Mouse (Mus musculus): ENCODE measurements around the gene Cpsf2. TPM values are rescaled to one million over a fixed set of nuclear protein-coding genes. Genes with fewer than 3 reads are reported as not detected.

Gene Cpsf2
- total and polyA plus RNA-seq, 3 experiments = 32.7 to 42.0 (median 34.6) TPM

GRCm38 (mm10) chr12:101971311-101971710 is 4.5 kb upstream of the Cpsf2 start:
- peaks cover 40% of the 10 kb centered on the region for H3K79me2 ChIP-seq (replicated peaks; ENCODE audit: control insufficient read depth, extremely low read depth, insufficient read depth, poor library complexity, severe bottlenecking)
- in situ Hi-C loops (cut with MboI; ENCODE audit: low pct_ligation_motif_present, low pct_unique_long_range_greater_than_20kb, low sequenced_read_pairs) (no loop called here), dilution Hi-C loops (cut with MboI; ENCODE audit: extremely low pct_ligation_motif_present, extremely low pct_unique_long_range_greater_than_20kb, low sequenced_read_pairs) (no loop called here)
- H3K27me3 ChIP-seq (replicated peaks) = no peaks in the 10 kb centered on the region
- peaks cover 6 to 45% of the 10 kb centered on the region in 2 experiments; a peak in 3 of 4 replicates for H3K4me1 ChIP-seq (ENCODE audit: control insufficient read depth in 1 of 2, insufficient read depth in 2 of 2)
- no peak overlapping the region for H3K4me3 ChIP-seq (replicated peaks in 1 of 3; ENCODE audit: low read depth in 2 of 3, low read length in 2 of 3, poor library complexity in 1 of 3)
- H3K9ac ChIP-seq (ENCODE audit: insufficient read depth, low read depth) = no peak overlapping the region
- TF ChIP-seq USF2 (conservative IDR thresholded peaks at IDR 0.05; ENCODE audit: low read depth, low read length) (no peak), RCOR1 (conservative IDR thresholded peaks at IDR 0.05; ENCODE audit: low read depth, low read length) (no peak), NELFE (IDR thresholded peaks at IDR 0.05; ENCODE audit: low read depth, low read length) (no peak), RAD21 (IDR thresholded peaks at IDR 0.05; ENCODE audit: low read depth, low read length) (no peak), MAZ (IDR thresholded peaks at IDR 0.05; ENCODE audit: low read depth, low read length) (no peak), JUN (IDR thresholded peaks at IDR 0.05; ENCODE audit: insufficient read depth, low read depth, low read length) (no peak), ETS1 (conservative IDR thresholded peaks at IDR 0.05; ENCODE audit: low read depth, low read length) (no peak), ZMIZ1 (IDR thresholded peaks at IDR 0.05; ENCODE audit: low read depth, low read length) (no peak), ZNF384 (IDR thresholded peaks at IDR 0.05; ENCODE audit: low read depth, low read length) (no peak), IRF4 (IDR thresholded peaks at IDR 0.05; ENCODE audit: low read depth, low read length) (no peak), GABPA (IDR thresholded peaks at IDR 0.05; ENCODE audit: insufficient replicate concordance, low read depth, low read length) (no peak), CHD2 (IDR thresholded peaks at IDR 0.05; ENCODE audit: low read length) (no peak), JUND (conservative IDR thresholded peaks at IDR 0.05; ENCODE audit: low read depth, low read length) (no peak), UBTF (IDR thresholded peaks at IDR 0.05; ENCODE audit: low read depth, low read length) (no peak)
- no peak overlapping the region for H3K27ac ChIP-seq (ENCODE audit: insufficient read depth, low read depth)
- peaks cover 22 to 55% of the 10 kb centered on the region in 2 experiments for H3K36me3 ChIP-seq (replicated peaks in 1 of 2; ENCODE audit: control insufficient read depth in 1 of 2, insufficient read depth in 1 of 2, low read length in 1 of 2)
- no peak for DNase-seq (ENCODE audit: extremely low read depth)
- no peaks in the 10 kb centered on the region for H3K9me3 ChIP-seq (replicated peaks; ENCODE audit: low read length)
- no peak overlapping the region for H3K4me2 ChIP-seq (ENCODE audit: insufficient read depth, low read depth, poor library complexity, severe bottlenecking)

- no peak for DNase-seq (ENCODE audit: extremely low read depth)
- H3K27ac ChIP-seq (ENCODE audit: insufficient read depth, low read depth) = peak overlapping the region; percentile 30
Observed at GRCm38 (mm10) chr12:101972230-101972629, 3.6 kb upstream of the Cpsf2 start.

More at GRCm38 (mm10) chr12:101972230-101972629, 3.6 kb upstream of the Cpsf2 start:
- Histone ChIP-seq H3K4me3 (replicated peaks in 1 of 3; ENCODE audit: low read depth in 2 of 3, low read length in 2 of 3, poor library complexity in 1 of 3) (no peak overlapping the region), H3K9me3 (replicated peaks; ENCODE audit: low read length) (no peaks in the 10 kb centered on the region), H3K9ac (ENCODE audit: insufficient read depth, low read depth) (no peak overlapping the region), H3K4me1 (ENCODE audit: control insufficient read depth in 1 of 2, insufficient read depth in 2 of 2) (peaks cover 6 to 49% of the 10 kb centered on the region in 2 experiments; a peak in 3 of 4 replicates), H3K27me3 (replicated peaks) (no peaks in the 10 kb centered on the region), H3K36me3 (replicated peaks in 1 of 2; ENCODE audit: control insufficient read depth in 1 of 2, insufficient read depth in 1 of 2, low read length in 1 of 2) (peaks cover 19 to 47% of the 10 kb centered on the region in 2 experiments), H3K4me2 (ENCODE audit: insufficient read depth, low read depth, poor library complexity, severe bottlenecking) (no peak overlapping the region), H3K79me2 (replicated peaks; ENCODE audit: control insufficient read depth, extremely low read depth, insufficient read depth, poor library complexity, severe bottlenecking) (peaks cover 49% of the 10 kb centered on the region)
- in situ Hi-C loops (cut with MboI; ENCODE audit: low pct_ligation_motif_present, low pct_unique_long_range_greater_than_20kb, low sequenced_read_pairs) (no loop called here), dilution Hi-C loops (cut with MboI; ENCODE audit: extremely low pct_ligation_motif_present, extremely low pct_unique_long_range_greater_than_20kb, low sequenced_read_pairs) (no loop called here)
- TF ChIP-seq MYC (IDR thresholded peaks at IDR 0.05; ENCODE audit: low read depth, low read length) (no peak), MAFK (IDR thresholded peaks at IDR 0.05; ENCODE audit: insufficient replicate concordance, low read length) (peak; percentile 50; the same call in 1 of the 2 replicates)
